Mouse (Mus musculus) heart, adult 9 months (tissue): ENCODE results near the gene Gm20721.

ENCODE experiments used
- DNase-seq, 2 experiments: peaks; one replicate each; pipeline ENCODE4 v3.0.0; 2022; ENCODE audit warnings: low spot score in 2 of 2

Gm20721 gene

GRCm38 (mm10) chr2:174297851-174298250 is 48.7 kb downstream of the Gm20721 start:
- no peak for DNase-seq

GRCm38 (mm10) chr2:174297086-174297571 is 49.4 kb downstream of the Gm20721 start:
- no peak for DNase-seq

GRCm38 (mm10) chr2:174295900-174296465 is 50.5 kb downstream of the Gm20721 start:
- no peak for DNase-seq

- no peak for DNase-seq
Observed at GRCm38 (mm10) chr2:174295175-174295899, 51.2 kb downstream of the Gm20721 start.

- DNase-seq = no peak
Observed at GRCm38 (mm10) chr2:174294457-174294856, 52.1 kb downstream of the Gm20721 start.

GRCm38 (mm10) chr2:174291662-174292030 is 54.9 kb downstream of the Gm20721 start:
- DNase-seq = no peak

GRCm38 (mm10) chr2:174291029-174291661 is 55.4 kb downstream of the Gm20721 start:
- DNase-seq = no peak

GRCm38 (mm10) chr2:174288673-174289430 is 57.7 kb downstream of the Gm20721 start:
- no peak for DNase-seq

- DNase-seq = no peak
Observed at GRCm38 (mm10) chr2:174287921-174288320, 58.6 kb downstream of the Gm20721 start.

- no peak for DNase-seq
Observed at GRCm38 (mm10) chr2:174285921-174286470, 60.5 kb downstream of the Gm20721 start.

- no peak for DNase-seq
Observed at GRCm38 (mm10) chr2:174284807-174285457, 61.6 kb downstream of the Gm20721 start.

- no peak for DNase-seq
Observed at GRCm38 (mm10) chr2:174284011-174284410, 62.5 kb downstream of the Gm20721 start, which contains the start of gene Gnas. Gnas (plus strand) TSS chr2:174284320.

GRCm38 (mm10) chr2:174283341-174283740 is 63.2 kb downstream of the Gm20721 start:
- DNase-seq = no peak
